Mouse (Mus musculus) CH12.LX (cell line): ENCODE measurements at regions not wholly inside any gene's neighbourhood (a gene's known extent, or its start where the extent isn't known, plus 50 kb on each side); places are given as distances from the start of the nearest gene placed in this dataset.
A peak's percentile ranks its signal among the peaks of the same experiment; 100 is the strongest.

Experiments
- DNase-seq: peaks from one replicate; pipeline ENCODE4 v3.0.0-alpha.2; 2013; ENCODE audit errors: extremely low read depth
- H3K27ac ChIP-seq: 2 replicates; pipeline ENCODE4 v1.5.1; 2012; ENCODE audit warnings: low read depth, mild to moderate bottlenecking, control low read depth, moderate library complexity; ENCODE audit not compliant: insufficient read depth
- H3K27me3 ChIP-seq: replicated peaks from 2 replicates; pipeline ENCODE3; 2012; ENCODE audit warnings: inconsistent platforms
- H3K36me3 ChIP-seq, 2 experiments: replicated peaks in 1 of 2; 2 replicates each; pipeline versions ENCODE3 to v1.6.1; 2012; ENCODE audit warnings: inconsistent platforms in 1 of 2, low read length in 1 of 2, mild to moderate bottlenecking in 1 of 2, mixed read lengths in 1 of 2, moderate library complexity in 1 of 2; ENCODE audit not compliant: control insufficient read depth in 1 of 2, insufficient read depth in 1 of 2
- H3K4me1 ChIP-seq, 2 experiments: 2 replicates each; pipeline ENCODE4 v1.6.1; 2012; ENCODE audit warnings: inconsistent platforms in 1 of 2, moderate library complexity in 1 of 2; ENCODE audit not compliant: insufficient read depth in 2 of 2, control insufficient read depth in 1 of 2
- H3K4me2 ChIP-seq: 2 replicates; pipeline ENCODE4 v1.6.1; 2012; ENCODE audit warnings: low read depth, mild to moderate bottlenecking, control low read depth; ENCODE audit not compliant: poor library complexity, insufficient read depth, severe bottlenecking
- H3K4me3 ChIP-seq, 3 experiments: fragments of 150-350 bp in 1 of 3; sonication (generic) in 1 of 3; replicated peaks in 1 of 3; 2 replicates each; pipeline versions ENCODE3 to v1.5.1; 2011 to 2012; ENCODE audit warnings: low read depth in 2 of 3, low read length in 2 of 3, mild to moderate bottlenecking in 2 of 3, moderate library complexity in 2 of 3, control low read depth in 1 of 3, improper control_type of control experiment in 1 of 3, inconsistent platforms in 1 of 3, mixed read lengths in 1 of 3; ENCODE audit not compliant: poor library complexity in 1 of 3
- H3K79me2 ChIP-seq: replicated peaks from 2 replicates; pipeline ENCODE4 v1.6.1; 2012; ENCODE audit warnings: mild to moderate bottlenecking, moderate library complexity; ENCODE audit not compliant: control insufficient read depth, poor library complexity, insufficient read depth, severe bottlenecking; ENCODE audit errors: extremely low read depth
- H3K9ac ChIP-seq: 2 replicates; pipeline ENCODE4 v1.6.1; 2012; ENCODE audit warnings: low read depth, mild to moderate bottlenecking, control low read depth, moderate library complexity; ENCODE audit not compliant: insufficient read depth
- H3K9me3 ChIP-seq: replicated peaks from 2 replicates; pipeline ENCODE3; 2012; ENCODE audit warnings: low read length, inconsistent platforms, mixed read lengths
- CHD2 ChIP-seq: IDR thresholded peaks from 2 replicates; pipeline ENCODE4 v1.6.1; 2011; ENCODE audit warnings: low read length, improper control_type of control experiment
- CTCF ChIP-seq, 2 experiments: IDR thresholded peaks in 1 of 2; conservative IDR thresholded peaks in 1 of 2; 2 replicates each; pipeline ENCODE4 v1.5.1; 2011 to 2012; ENCODE audit warnings: low read depth in 2 of 2, low read length in 2 of 2, improper control_type of control experiment in 1 of 2, inconsistent platforms in 1 of 2, mild to moderate bottlenecking in 1 of 2, moderate library complexity in 1 of 2
- EP300 ChIP-seq: IDR thresholded peaks from 2 replicates; pipeline ENCODE4 v1.6.1; 2011; ENCODE audit warnings: low read length, improper control_type of control experiment
- GABPA ChIP-seq: IDR thresholded peaks from 2 replicates; pipeline ENCODE4 v1.6.1; 2012; ENCODE audit warnings: low read depth, low read length, improper control_type of control experiment, inconsistent platforms; ENCODE audit not compliant: insufficient replicate concordance
- MAFK ChIP-seq: IDR thresholded peaks from 2 replicates; pipeline ENCODE4 v1.6.1; 2011; ENCODE audit warnings: low read length, improper control_type of control experiment; ENCODE audit not compliant: insufficient replicate concordance
- MAZ ChIP-seq: IDR thresholded peaks from 2 replicates; pipeline ENCODE4 v1.6.1; 2012; ENCODE audit warnings: low read depth, mild to moderate bottlenecking, inconsistent platforms, low read length, improper control_type of control experiment, moderate library complexity
- MEF2A ChIP-seq: IDR thresholded peaks from 2 replicates; pipeline ENCODE4 v1.6.1; 2014; ENCODE audit warnings: low read depth, mild to moderate bottlenecking, inconsistent platforms, low read length, improper control_type of control experiment, borderline replicate concordance
- MXI1 ChIP-seq: IDR thresholded peaks from 2 replicates; pipeline ENCODE4 v1.6.1; 2011; ENCODE audit warnings: mild to moderate bottlenecking, low read depth, low read length, improper control_type of control experiment
- MYC ChIP-seq: IDR thresholded peaks from 2 replicates; pipeline ENCODE4 v1.6.1; 2011; ENCODE audit warnings: low read depth, mild to moderate bottlenecking, improper control_type of control experiment, low read length
- NELFE ChIP-seq: IDR thresholded peaks from 2 replicates; pipeline ENCODE4 v1.6.1; 2011; ENCODE audit warnings: low read depth, low read length, improper control_type of control experiment
- POLR2A ChIP-seq: IDR thresholded peaks from 2 replicates; pipeline ENCODE4 v1.6.1; 2011; ENCODE audit warnings: low read depth, mild to moderate bottlenecking, improper control_type of control experiment, low read length
- SIN3A ChIP-seq: IDR thresholded peaks from 2 replicates; pipeline ENCODE4 v1.6.1; 2012; ENCODE audit warnings: low read length, improper control_type of control experiment, inconsistent platforms
- TBP ChIP-seq: conservative IDR thresholded peaks from 2 replicates; pipeline ENCODE4 v1.6.1; 2011; ENCODE audit warnings: low read depth, low read length, improper control_type of control experiment
- TCF12 ChIP-seq: IDR thresholded peaks from 2 replicates; pipeline ENCODE4 v1.6.1; 2014; ENCODE audit warnings: low read depth, mild to moderate bottlenecking, inconsistent platforms, low read length, improper control_type of control experiment
- USF1 ChIP-seq: IDR thresholded peaks from 2 replicates; pipeline ENCODE4 v1.6.1; 2014; ENCODE audit warnings: low read depth, mild to moderate bottlenecking, inconsistent platforms, low read length, improper control_type of control experiment
- ZKSCAN1 ChIP-seq: IDR thresholded peaks from 2 replicates; pipeline ENCODE4 v1.6.1; 2012; ENCODE audit warnings: low read depth, inconsistent platforms, low read length, improper control_type of control experiment, borderline replicate concordance
- ZNF384 ChIP-seq: IDR thresholded peaks from 2 replicates; pipeline ENCODE4 v1.6.1; 2012; ENCODE audit warnings: low read depth, low read length, improper control_type of control experiment, inconsistent platforms
- dilution Hi-C: fragments of 300-500 bp; cut with MboI; formaldehyde crosslinking; loops from 2 replicates; pipeline ENCODE4 v1.14.3; 2020; ENCODE audit warnings: low sequenced_read_pairs; ENCODE audit not compliant: extremely low pct_unique_long_range_greater_than_20kb, extremely low pct_ligation_motif_present
- in situ Hi-C: fragments of 300-500 bp; cut with MboI; formaldehyde crosslinking; loops from 3 replicates; pipeline ENCODE4 v1.14.3; 2019; ENCODE audit warnings: low sequenced_read_pairs, low pct_ligation_motif_present, low pct_unique_long_range_greater_than_20kb, mixed read lengths

DNA sequence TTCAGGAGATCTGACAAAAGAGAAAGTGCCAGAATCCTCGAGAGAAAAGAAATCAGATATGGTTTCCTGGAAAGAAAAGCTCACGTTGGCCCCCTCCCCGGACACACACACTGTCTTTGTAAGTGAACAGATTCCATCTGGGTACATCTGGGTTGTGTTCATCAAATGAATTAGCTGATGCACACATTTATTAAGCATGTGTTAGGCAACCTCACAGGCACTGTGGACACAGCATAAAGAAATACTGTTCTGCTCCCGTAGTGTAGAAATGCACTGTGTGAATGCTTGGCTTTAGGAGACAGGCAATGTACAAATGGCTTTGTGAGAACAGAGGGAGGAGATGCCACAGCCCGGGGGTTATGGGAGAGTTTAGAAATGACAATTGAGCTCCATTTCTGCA is 402.3 kb downstream of the Ttll7 start:
- Histone ChIP-seq H3K4me2 (peak overlapping the region; percentile 12; the same call in 1 of the 2 replicates), H3K4me3 (no peak overlapping the region), H3K36me3 (no peaks in the 10 kb centered on the region), H3K27me3 (no peaks in the 10 kb centered on the region), H3K27ac (no peak overlapping the region), H3K79me2 (no peaks in the 10 kb centered on the region), H3K9me3 (no peaks in the 10 kb centered on the region), H3K4me1 (peaks cover 0 to 12% of the 10 kb centered on the region in 2 experiments; a peak in 1 of 4 replicates), H3K9ac (no peak overlapping the region)
- in situ Hi-C loops: no loop called here
- TF ChIP-seq EP300 (no peak), SIN3A (no peak), ZNF384 (no peak), GABPA (no peak), CTCF (conservative IDR thresholded peaks at IDR 0.05 in 1 of 2, IDR thresholded peaks at IDR 0.05 in 1 of 2; ENCODE audit: low read depth in 2 of 2, low read length in 2 of 2) (no peak), POLR2A (no peak), TBP (no peak), TCF12 (no peak), MXI1 (no peak), MAZ (no peak), USF1 (no peak), ZKSCAN1 (no peak), MEF2A (no peak), CHD2 (no peak)
- dilution Hi-C loops: no loop called here
- DNase-seq: no peak

DNA sequence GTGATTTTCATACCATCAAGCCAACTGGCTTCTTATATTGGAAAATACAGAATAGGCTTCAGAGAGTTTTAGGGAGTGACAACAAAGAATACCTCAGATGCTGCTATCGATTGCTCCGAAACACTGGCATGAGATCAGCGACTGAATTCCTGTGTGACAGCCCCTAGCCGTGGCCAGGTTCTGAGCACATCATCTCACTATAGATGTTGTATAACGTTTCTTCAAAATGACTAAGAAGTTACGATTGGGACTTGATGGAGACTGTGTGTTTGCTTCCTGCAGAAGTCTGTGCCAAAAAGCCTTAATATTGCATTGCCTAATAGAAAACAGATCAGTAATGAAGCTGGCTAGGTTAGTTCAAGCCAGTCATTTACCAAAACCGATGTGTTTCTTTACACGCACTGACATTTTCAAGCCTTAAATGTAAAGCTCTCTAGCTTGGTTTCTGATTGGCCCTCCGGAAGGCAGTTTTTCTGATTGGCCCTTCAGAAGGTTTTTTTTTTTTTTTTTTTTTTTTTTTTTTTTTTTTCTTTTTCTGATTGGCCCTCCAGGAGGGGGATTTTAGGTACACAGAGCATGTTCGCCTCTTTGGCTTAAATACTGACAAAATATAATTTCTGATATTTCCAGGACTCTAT is 408.9 kb downstream of the Ttll7 start:
- Histone ChIP-seq H3K27me3 (no peaks in the 10 kb centered on the region), H3K9ac (no peak overlapping the region), H3K4me2 (no peak overlapping the region), H3K4me1 (peaks cover 0 to 9% of the 10 kb centered on the region in 2 experiments; a peak in 1 of 4 replicates), H3K79me2 (no peaks in the 10 kb centered on the region), H3K4me3 (no peak overlapping the region), H3K27ac (no peak overlapping the region), H3K36me3 (no peaks in the 10 kb centered on the region), H3K9me3 (no peaks in the 10 kb centered on the region)
- dilution Hi-C loops: no loop called here
- TF ChIP-seq ZNF384 (peak; percentile 74), NELFE (no peak), MAFK (no peak), CTCF (conservative IDR thresholded peaks at IDR 0.05 in 1 of 2, IDR thresholded peaks at IDR 0.05 in 1 of 2; ENCODE audit: low read depth in 2 of 2, low read length in 2 of 2) (no peak), POLR2A (no peak), MYC (no peak)
- DNase-seq: no peak
- in situ Hi-C loops: no loop called here
